Comparison of ENCODE assay signal across 7 mouse cellular contexts in the genomic region with DNA sequence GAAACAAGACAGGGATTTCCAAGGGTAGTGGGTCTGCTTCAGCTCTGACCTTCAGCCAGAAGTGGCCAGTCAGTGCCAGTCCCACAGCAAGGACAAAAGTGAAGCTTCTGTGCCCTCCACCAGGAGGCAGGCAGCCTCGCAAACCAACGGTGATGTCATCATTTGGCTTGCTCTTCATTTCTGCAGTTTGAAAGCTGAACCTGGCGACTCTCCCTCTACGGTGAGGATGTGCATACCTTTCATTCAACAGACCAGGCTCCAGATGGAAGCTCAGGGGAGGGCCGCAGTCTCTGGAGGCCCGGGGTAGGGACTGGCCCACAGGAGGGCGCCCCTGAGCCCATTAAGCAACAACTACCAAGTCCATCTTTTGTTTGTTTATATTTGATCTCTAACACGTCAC. TPM values are rescaled to one million over a fixed set of nuclear protein-coding genes. Genes with fewer than 3 reads are reported as not detected.
DNase-seq lines count a peak whose midpoint lies in the region; ATAC-seq and TF ChIP-seq lines count a peak whose summit lies in the region.

No protein-coding gene starts in this region.

- H3K27ac ChIP-seq in embryonic facial prominence, embryonic 11.5 days (replicated peaks; ENCODE audit: low read depth, low read length), result no peak overlapping the region
- no peak overlapping the region; the same call in 1 of the 2 replicates for H3K27ac ChIP-seq in heart, adult 2 months
- H3K27ac ChIP-seq in kidney, adult 2 months (ENCODE audit: insufficient read depth, low read depth, low read length), result no peak overlapping the region; the same call in 1 of the 2 replicates
- no peak overlapping the region for H3K27ac ChIP-seq in limb, embryonic 11.5 days (replicated peaks; ENCODE audit: low read depth, low read length)
- H3K27ac ChIP-seq in midbrain, postnatal 0 days (ENCODE audit: low read depth, low read length), result no peak overlapping the region; the same call in 1 of the 2 replicates

- TF ChIP-seq EP300 in heart, adult 2 months (IDR thresholded peaks at IDR 0.05; ENCODE audit: insufficient read depth, low read depth, low read length), result peak; percentile 70; the same call in 1 of the 2 replicates

- TF ChIP-seq POLR2A in heart, adult 2 months (IDR thresholded peaks at IDR 0.05; ENCODE audit: insufficient read depth, low read depth, low read length), result no peak
- no peak for TF ChIP-seq POLR2A in kidney, adult 2 months (IDR thresholded peaks at IDR 0.05; ENCODE audit: low read depth, low read length)

- no peak for ATAC-seq in embryonic facial prominence, embryonic 11.5 days (replicated peaks; ENCODE audit: insufficient number of reproducible peaks, low FRiP score, low TSS enrichment, low read depth)
- no peak for ATAC-seq in limb, embryonic 11.5 days (ENCODE audit: insufficient number of reproducible peaks, low FRiP score, low TSS enrichment, low read depth)
- ATAC-seq in midbrain, postnatal 0 days (ENCODE audit: low FRiP score), result peak; percentile 58

- H3K36me3 ChIP-seq in embryonic facial prominence, embryonic 11.5 days (replicated peaks; ENCODE audit: control insufficient read depth, insufficient read depth, low read depth, low read length), result no peaks in the 10 kb centered on the region
- no peaks in the 10 kb centered on the region for H3K36me3 ChIP-seq in heart, adult 2 months (ENCODE audit: control insufficient read depth, insufficient read depth, low read length)
- H3K36me3 ChIP-seq in kidney, adult 2 months (ENCODE audit: control insufficient read depth, insufficient read depth, low read length), result no peaks in the 10 kb centered on the region
- H3K36me3 ChIP-seq in limb, embryonic 11.5 days (ENCODE audit: control insufficient read depth, insufficient read depth, low read length), result no peaks in the 10 kb centered on the region
- H3K36me3 ChIP-seq in midbrain, postnatal 0 days (ENCODE audit: insufficient read depth, low read length), result no peaks in the 10 kb centered on the region

- intact Hi-C loops in heart, adult 2 months (cut with DNase I), result loop anchor here (10.0 kb wide), 2 partner anchors 148 to 408 kb away; no protein-coding TSS in a partner anchor

- no peak overlapping the region for H3K4me2 ChIP-seq in embryonic facial prominence, embryonic 11.5 days (ENCODE audit: low read depth, low read length)
- H3K4me2 ChIP-seq in limb, embryonic 11.5 days (ENCODE audit: low read depth, severe bottlenecking), result no peak overlapping the region
- 0 out of 2 replicates have a peak overlapping the region, but pooled peaks have one; percentile 12 for H3K4me2 ChIP-seq in midbrain, postnatal 0 days (ENCODE audit: low read depth, low read length, poor library complexity, severe bottlenecking)

- H3K4me3 ChIP-seq in embryonic facial prominence, embryonic 11.5 days (ENCODE audit: low read depth, low read length), result no peak overlapping the region
- no peak overlapping the region for H3K4me3 ChIP-seq in heart, adult 2 months
- no peak overlapping the region for H3K4me3 ChIP-seq in kidney, adult 2 months (ENCODE audit: insufficient read depth, low read depth, low read length)
- no peak overlapping the region for H3K4me3 ChIP-seq in limb, embryonic 11.5 days (ENCODE audit: low read depth, low read length)
- no peak overlapping the region for H3K4me3 ChIP-seq in midbrain, postnatal 0 days (ENCODE audit: low read depth, low read length)

- peak; percentile 83 for DNase-seq in adrenal gland, postnatal 14 days
- DNase-seq in embryonic facial prominence, embryonic 11.5 days (ENCODE audit: low spot score), result peak; percentile 70
- peak; percentile 76 for DNase-seq in heart, adult 2 months
- DNase-seq in kidney, adult 2 months, result peak; percentile 88
- peak; percentile 68 for DNase-seq in limb, embryonic 11.5 days (ENCODE audit: low spot score)
- DNase-seq in midbrain, postnatal 0 days (ENCODE audit: low spot score), result peak; percentile 86
- peak; percentile 19 to 66 for DNase-seq in spleen, postnatal 10 days (ENCODE audit: low spot score in 2 of 2)

- H3K27me3 ChIP-seq in embryonic facial prominence, embryonic 11.5 days (ENCODE audit: control insufficient read depth, insufficient read depth, low read length), result no peaks in the 10 kb centered on the region
- H3K27me3 ChIP-seq in heart, adult 2 months (ENCODE audit: control insufficient read depth, insufficient read depth, low read length), result no peaks in the 10 kb centered on the region
- H3K27me3 ChIP-seq in kidney, adult 2 months (replicated peaks; ENCODE audit: control insufficient read depth, insufficient read depth, low read length), result no peaks in the 10 kb centered on the region
- no peaks in the 10 kb centered on the region for H3K27me3 ChIP-seq in limb, embryonic 11.5 days (ENCODE audit: control insufficient read depth, insufficient read depth, low read length)
- H3K27me3 ChIP-seq in midbrain, postnatal 0 days (ENCODE audit: insufficient read depth, low read length), result no peaks in the 10 kb centered on the region

- no peak overlapping the region for H3K9ac ChIP-seq in embryonic facial prominence, embryonic 11.5 days (replicated peaks; ENCODE audit: low read length)
- no peak overlapping the region for H3K9ac ChIP-seq in heart, adult 2 months (ENCODE audit: low read depth, low read length)
- no peak overlapping the region for H3K9ac ChIP-seq in limb, embryonic 11.5 days (ENCODE audit: low read length)
- peak overlapping the region; percentile 19; the same call in 1 of the 2 replicates for H3K9ac ChIP-seq in midbrain, postnatal 0 days (replicated peaks; ENCODE audit: low read length, poor library complexity, severe bottlenecking)

- H3K9me3 ChIP-seq in embryonic facial prominence, embryonic 11.5 days (replicated peaks; ENCODE audit: control insufficient read depth, low read length), result no peaks in the 10 kb centered on the region
- no peaks in the 10 kb centered on the region for H3K9me3 ChIP-seq in limb, embryonic 11.5 days (ENCODE audit: control insufficient read depth, low read length)
- H3K9me3 ChIP-seq in midbrain, postnatal 0 days (ENCODE audit: low read length), result no peaks in the 10 kb centered on the region

- TF ChIP-seq CTCF in heart, adult 2 months (IDR thresholded peaks at IDR 0.05), result peak; percentile 79
- peak; percentile 80 for TF ChIP-seq CTCF in kidney, adult 2 months (conservative IDR thresholded peaks at IDR 0.05; ENCODE audit: insufficient read depth, insufficient read length, low read depth, low read length)
- peak; percentile 77 for TF ChIP-seq CTCF in midbrain, postnatal 0 days (IDR thresholded peaks at IDR 0.05)

- no peaks in the 10 kb centered on the region for H3K4me1 ChIP-seq in embryonic facial prominence, embryonic 11.5 days (ENCODE audit: control insufficient read depth, insufficient read depth, low read length)
- no peaks in the 10 kb centered on the region for H3K4me1 ChIP-seq in heart, adult 2 months (ENCODE audit: control insufficient read depth, insufficient read depth, low read length)
- H3K4me1 ChIP-seq in kidney, adult 2 months (ENCODE audit: control insufficient read depth, insufficient read depth, low read length), result no peaks in the 10 kb centered on the region; the same call in 1 of the 2 replicates
- no peaks in the 10 kb centered on the region for H3K4me1 ChIP-seq in limb, embryonic 11.5 days (ENCODE audit: control insufficient read depth, insufficient read depth, low read length)
- no peaks in the 10 kb centered on the region for H3K4me1 ChIP-seq in midbrain, postnatal 0 days (ENCODE audit: insufficient read depth, low read length)

- 17% methylated on average over 8 of the region's 8 CpGs for WGBS in embryonic facial prominence, embryonic 11.5 days
- 5% methylated on average over 8 of the region's 8 CpGs for WGBS in heart, adult 2 months
- 3% methylated on average over 8 of the region's 8 CpGs for WGBS in kidney, adult 2 months
- WGBS in limb, embryonic 11.5 days, result 19% methylated on average over 8 of the region's 8 CpGs
- 14% methylated on average over 8 of the region's 8 CpGs for WGBS in midbrain, postnatal 0 days

- H3K79me2 ChIP-seq in heart, adult 2 months (replicated peaks; ENCODE audit: control insufficient read depth, insufficient read depth, low read length), result no peaks in the 10 kb centered on the region

RNA-seq across cellular contexts. Expression of a gene that starts 43.5 kb away (rescaled TPM):
- total RNA-seq in adrenal gland, postnatal 14 days (2021), result 66.8 and 68.0 TPM in 2 replicates
- polyA plus RNA-seq in embryonic facial prominence, embryonic 11.5 days (2014; fragmentation: Nextera tagmentation; extraction: Ambion mirVana), result 51.8 and 52.9 TPM in 2 replicates
- total RNA-seq in heart, adult 2 months (2021), result 10 to 100 TPM; 37.9 to 40.9 TPM
- polyA plus RNA-seq in heart, adult 2 months (2012; rRNA removed), result 6.1 and 12.3 TPM in 2 replicates
- 8.7 and 9.8 TPM in 2 replicates for polyA plus RNA-seq in kidney, adult 2 months (2012; rRNA removed)
- 47.4 and 50.5 TPM in 2 replicates for polyA plus RNA-seq in limb, embryonic 11.5 days (2014; fragmentation: Nextera tagmentation; extraction: Ambion mirVana)
- total RNA-seq in midbrain, postnatal 0 days (2014; rRNA removed), result 29.0 and 39.4 TPM in 2 replicates
- 39.1 and 44.2 TPM in 2 replicates for polyA plus RNA-seq in midbrain, postnatal 0 days (2015; fragmentation: Nextera tagmentation; extraction: Ambion mirVana)
